ENCODE assay signal across 12 mouse cellular contexts in genomic region chr6:115004636-115005035, GRCm38 (mm10). TPM values are rescaled to one million over a fixed set of nuclear protein-coding genes. Genes with fewer than 3 reads are reported as not detected.
DNase-seq lines count a peak whose midpoint lies in the region; ATAC-seq and TF ChIP-seq lines count a peak whose summit lies in the region.
"Had no signal": no experiment of that assay in that cellular context is flagged by ENCODE, and none has a peak within 500 bp of the region (broad histone marks: within the 10 kb centered on the region; RNA-seq: fewer than 3 reads in every experiment).

No protein-coding gene starts in this region.

- WGBS in forebrain, postnatal 0 days, result 65% methylated on average over 8 of the region's 8 CpGs
- WGBS in forebrain, embryonic 16.5 days, result 69% methylated on average over 8 of the region's 8 CpGs
- WGBS in liver, embryonic 11.5 days, result 87% methylated on average over 8 of the region's 8 CpGs

- H3K4me2 ChIP-seq in forebrain, postnatal 0 days (ENCODE audit: low read depth), result no peak overlapping the region
- H3K4me2 ChIP-seq in forebrain, embryonic 16.5 days (ENCODE audit: low read length), result no peak overlapping the region
- no peak overlapping the region for H3K4me2 ChIP-seq in liver, embryonic 11.5 days
- H3K4me2 ChIP-seq: midbrain, embryonic 13.5 days had no signal

- ATAC-seq in forebrain, postnatal 0 days, result no peak
- ATAC-seq in forebrain, embryonic 16.5 days, result no peak
- peak; percentile 60 for ATAC-seq in frontal cortex, adult (ENCODE audit: low TSS enrichment)
- ATAC-seq in liver, embryonic 11.5 days (replicated peaks; ENCODE audit: low FRiP score), result no peak
- ATAC-seq: midbrain, embryonic 13.5 days had no signal

- no peaks in the 10 kb centered on the region for H3K4me1 ChIP-seq in forebrain, postnatal 0 days (ENCODE audit: insufficient read depth)
- peaks cover 6% of the 10 kb centered on the region; the same call in 1 of the 2 replicates for H3K4me1 ChIP-seq in forebrain, embryonic 16.5 days (replicated peaks; ENCODE audit: control insufficient read depth, insufficient read depth, low read length)
- H3K4me1 ChIP-seq in liver, embryonic 11.5 days (replicated peaks; ENCODE audit: control insufficient read depth, insufficient read depth, low read length), result peaks cover 4% of the 10 kb centered on the region

- H3K9me3 ChIP-seq in forebrain, postnatal 0 days (ENCODE audit: low read length), result no peaks in the 10 kb centered on the region
- H3K9me3 ChIP-seq in forebrain, embryonic 16.5 days (ENCODE audit: control insufficient read depth, low read length), result no peaks in the 10 kb centered on the region
- H3K9me3 ChIP-seq in liver, embryonic 11.5 days (ENCODE audit: control insufficient read depth, low read length), result no peaks in the 10 kb centered on the region
- H3K9me3 ChIP-seq: midbrain, embryonic 13.5 days had no signal

- no peak overlapping the region for H3K4me3 ChIP-seq in forebrain, postnatal 0 days (ENCODE audit: low read depth, low read length)
- H3K4me3 ChIP-seq in forebrain, embryonic 16.5 days (replicated peaks; ENCODE audit: low read length), result no peak overlapping the region
- H3K4me3 ChIP-seq in liver, embryonic 11.5 days (ENCODE audit: low read depth, low read length), result no peak overlapping the region
- H3K4me3 ChIP-seq: midbrain, embryonic 13.5 days had no signal

- 0 out of 2 replicates have a peak, but pooled peaks cover 4% of the 10 kb centered on the region for H3K36me3 ChIP-seq in forebrain, postnatal 0 days (ENCODE audit: insufficient read depth)
- H3K36me3 ChIP-seq in forebrain, embryonic 16.5 days (ENCODE audit: control insufficient read depth, insufficient read depth), result no peaks in the 10 kb centered on the region
- H3K36me3 ChIP-seq in liver, embryonic 11.5 days (ENCODE audit: control insufficient read depth, insufficient read depth, low read length), result peaks cover 5% of the 10 kb centered on the region; the same call in 1 of the 2 replicates

- DNase-seq in forebrain, postnatal 0 days, result peak; percentile 30
- DNase-seq in layer of hippocampus, postnatal 36 days, result peak; percentile 82
- peak; percentile 62 to 70 for DNase-seq in right cerebral cortex, postnatal 36 days (ENCODE audit: low spot score in 2 of 2)
- no peak for DNase-seq in embryo, embryonic 9.5 days (ENCODE audit: extremely low spot score)
- DNase-seq in liver, embryonic 11.5 days (ENCODE audit: low spot score), result no peak
- DNase-seq in urinary bladder, adult 2 months (ENCODE audit: low spot score), result no peak
- DNase-seq: embryo, embryonic 11 days; lung, adult 2 months; thymus, postnatal 36 days had no signal

- no peak for TF ChIP-seq CTCF in forebrain, postnatal 0 days (IDR thresholded peaks at IDR 0.05; ENCODE audit: low read depth)

- no peaks in the 10 kb centered on the region for H3K27me3 ChIP-seq in forebrain, postnatal 0 days (ENCODE audit: insufficient read depth, low read length)
- H3K27me3 ChIP-seq in forebrain, embryonic 16.5 days (replicated peaks; ENCODE audit: control insufficient read depth, insufficient read depth, low read length), result no peaks in the 10 kb centered on the region
- no peaks in the 10 kb centered on the region for H3K27me3 ChIP-seq in liver, embryonic 11.5 days (replicated peaks; ENCODE audit: control insufficient read depth, insufficient read depth, low read length)
- H3K27me3 ChIP-seq: midbrain, embryonic 13.5 days had no signal

- no peak overlapping the region for H3K27ac ChIP-seq in forebrain, postnatal 0 days (ENCODE audit: low read depth, low read length)
- H3K27ac ChIP-seq in forebrain, embryonic 16.5 days (ENCODE audit: low read length), result no peak overlapping the region
- H3K27ac ChIP-seq in liver, embryonic 11.5 days (ENCODE audit: low read depth, low read length), result no peak overlapping the region
- H3K27ac ChIP-seq: midbrain, embryonic 13.5 days had no signal

- H3K9ac ChIP-seq in forebrain, postnatal 0 days, result no peak overlapping the region
- H3K9ac ChIP-seq in forebrain, embryonic 16.5 days (replicated peaks; ENCODE audit: low read depth, low read length), result no peak overlapping the region
- no peak overlapping the region for H3K9ac ChIP-seq in liver, embryonic 11.5 days (ENCODE audit: low read depth, low read length)
- H3K9ac ChIP-seq: midbrain, embryonic 13.5 days had no signal

RNA-seq across cellular contexts. Expression of gene Tamm41, which starts 33.0 kb away (rescaled TPM):
- 33.7 and 37.5 TPM in 2 replicates for total RNA-seq in forebrain, postnatal 0 days (2014; rRNA removed)
- polyA plus RNA-seq in forebrain, postnatal 0 days (2015; fragmentation: Nextera tagmentation; extraction: Ambion mirVana), result 49.0 and 54.4 TPM in 2 replicates
- polyA plus RNA-seq in forebrain, embryonic 16.5 days (2015; fragmentation: Nextera tagmentation; extraction: Ambion mirVana), result 54.2 and 58.2 TPM in 2 replicates
- 10 to 100 TPM; 16.2 to 17.3 TPM for total RNA-seq in layer of hippocampus, postnatal 36 days (2021)
- 70.3 and 73.4 TPM in 2 replicates for polyA plus RNA-seq in liver, embryonic 11.5 days (2014; fragmentation: Nextera tagmentation; extraction: Ambion mirVana)
- 12.5 and 15.5 TPM in 2 replicates for polyA plus RNA-seq in urinary bladder, adult 2 months (2012; rRNA removed)

RNA-seq across cellular contexts. Expression of gene Vgll4, which starts 34.8 kb away (rescaled TPM):
- total RNA-seq in forebrain, postnatal 0 days (2014; rRNA removed), result 59.2 and 72.0 TPM in 2 replicates
- polyA plus RNA-seq in forebrain, postnatal 0 days (2015; fragmentation: Nextera tagmentation; extraction: Ambion mirVana), result 51.8 and 58.0 TPM in 2 replicates
- 74.3 and 79.0 TPM in 2 replicates for polyA plus RNA-seq in forebrain, embryonic 16.5 days (2015; fragmentation: Nextera tagmentation; extraction: Ambion mirVana)
- total RNA-seq in layer of hippocampus, postnatal 36 days (2021), result 10 to 100 TPM; 43.2 to 48.8 TPM
- polyA plus RNA-seq in liver, embryonic 11.5 days (2014; fragmentation: Nextera tagmentation; extraction: Ambion mirVana), result 34.3 and 37.8 TPM in 2 replicates
- 32.1 and 33.7 TPM in 2 replicates for polyA plus RNA-seq in urinary bladder, adult 2 months (2012; rRNA removed)

Comparison
In these comparisons a context has a peak if more than half of its experiments do, and no peak if none do; other contexts are left out.
1. DNase-seq: peak in forebrain, postnatal 0 days (single experiment), layer of hippocampus, postnatal 36 days (2 of 2) and right cerebral cortex, postnatal 36 days (2 of 2); none in embryo, embryonic 9.5 days (single experiment), liver, embryonic 11.5 days (single experiment) and urinary bladder, adult 2 months (single experiment).